Comparison of ENCODE assay signal across 33 mouse cellular contexts in genomic region chr2:36415591-36415990, GRCm38 (mm10). TPM values are rescaled to one million over a fixed set of nuclear protein-coding genes. Genes with fewer than 3 reads are reported as not detected.
"Had no signal": no experiment of that assay in that cellular context is flagged by ENCODE, and none has a peak within 500 bp of the region (broad histone marks: within the 10 kb centered on the region; RNA-seq: fewer than 3 reads in every experiment).

No protein-coding gene starts in this region.

RNA-seq across cellular contexts. Expression of gene Olfr339, which starts 3.2 kb away (rescaled TPM):
- total RNA-seq: common myeloid progenitor, adult 5-6 weeks; forebrain, postnatal 0 days; gastrocnemius, adult 18-20 months; gastrocnemius, adult 2 months; gastrocnemius, adult 8-10 months; gastrocnemius, postnatal 10 days; gastrocnemius, postnatal 14 days; gastrocnemius, postnatal 25 days; gastrocnemius, postnatal 36 days; gastrocnemius, postnatal 4 days; granulocyte monocyte progenitor cell, adult 5-6 weeks; heart, adult 18-20 months; heart, adult 2 months; heart, adult 8-10 months had no signal
- polyA plus RNA-seq: cortical plate, adult 2 months; embryonic facial prominence, embryonic 10.5 days; embryonic facial prominence, embryonic 11.5 days; embryonic facial prominence, embryonic 12.5 days; embryonic facial prominence, embryonic 13.5 days; embryonic facial prominence, embryonic 14.5 days; embryonic facial prominence, embryonic 15.5 days; erythroblast, embryonic 14.5 days; forebrain, embryonic 10.5 days; forebrain, embryonic 11.5 days; forebrain, embryonic 12.5 days; forebrain, embryonic 13.5 days; forebrain, embryonic 14.5 days; forebrain, embryonic 15.5 days; forebrain, embryonic 16.5 days; forebrain, postnatal 0 days; frontal cortex, adult 2 months; gonadal fat pad, adult 2 months; heart, adult 2 months; heart, embryonic 10.5 days; heart, embryonic 11.5 days had no signal

RNA-seq across cellular contexts. Expression of gene Olfr340, which starts 36.8 kb away (rescaled TPM):
- total RNA-seq: common myeloid progenitor, adult 5-6 weeks; forebrain, postnatal 0 days; gastrocnemius, adult 18-20 months; gastrocnemius, adult 2 months; gastrocnemius, adult 8-10 months; gastrocnemius, postnatal 10 days; gastrocnemius, postnatal 14 days; gastrocnemius, postnatal 25 days; gastrocnemius, postnatal 36 days; gastrocnemius, postnatal 4 days; granulocyte monocyte progenitor cell, adult 5-6 weeks; heart, adult 18-20 months; heart, adult 2 months; heart, adult 8-10 months had no signal
- polyA plus RNA-seq: cortical plate, adult 2 months; embryonic facial prominence, embryonic 10.5 days; embryonic facial prominence, embryonic 11.5 days; embryonic facial prominence, embryonic 12.5 days; embryonic facial prominence, embryonic 13.5 days; embryonic facial prominence, embryonic 14.5 days; embryonic facial prominence, embryonic 15.5 days; erythroblast, embryonic 14.5 days; forebrain, embryonic 10.5 days; forebrain, embryonic 11.5 days; forebrain, embryonic 12.5 days; forebrain, embryonic 13.5 days; forebrain, embryonic 14.5 days; forebrain, embryonic 15.5 days; forebrain, embryonic 16.5 days; forebrain, postnatal 0 days; frontal cortex, adult 2 months; gonadal fat pad, adult 2 months; heart, adult 2 months; heart, embryonic 10.5 days; heart, embryonic 11.5 days had no signal

RNA-seq across cellular contexts. Expression of gene Olfr338, which starts 42.3 kb away (rescaled TPM):
- total RNA-seq: common myeloid progenitor, adult 5-6 weeks; forebrain, postnatal 0 days; gastrocnemius, adult 18-20 months; gastrocnemius, adult 2 months; gastrocnemius, postnatal 10 days; gastrocnemius, postnatal 14 days; gastrocnemius, postnatal 25 days; gastrocnemius, postnatal 36 days; gastrocnemius, postnatal 4 days; granulocyte monocyte progenitor cell, adult 5-6 weeks; heart, adult 18-20 months; heart, adult 2 months; heart, adult 8-10 months had no signal
- polyA plus RNA-seq: embryonic facial prominence, embryonic 10.5 days; embryonic facial prominence, embryonic 11.5 days; embryonic facial prominence, embryonic 12.5 days; embryonic facial prominence, embryonic 13.5 days; embryonic facial prominence, embryonic 14.5 days; erythroblast, embryonic 14.5 days; forebrain, embryonic 10.5 days; forebrain, embryonic 11.5 days; forebrain, embryonic 12.5 days; forebrain, embryonic 13.5 days; forebrain, embryonic 14.5 days; forebrain, embryonic 15.5 days; forebrain, postnatal 0 days; frontal cortex, adult 2 months; gonadal fat pad, adult 2 months; heart, adult 2 months; heart, embryonic 10.5 days; heart, embryonic 11.5 days had no signal
